Mouse (Mus musculus): ENCODE data around the gene Cebpg. TPM values are rescaled to one million over a fixed set of nuclear protein-coding genes. Genes with fewer than 3 reads are reported as not detected.
A peak's percentile ranks its signal among the peaks of the same experiment; 100 is the strongest.

Cebpg gene
- polyA plus RNA-seq, 1 experiment from 2014 or later = 52.4 TPM

GRCm38 (mm10) chr7:35003171-35003737, 53.1 kb downstream of the Cebpg start:
- 83% methylated on average over 7 of the region's 7 CpGs for WGBS
- H3K9ac ChIP-seq (ENCODE audit: low read depth, low read length) = no peak overlapping the region
- no peak overlapping the region for H3K4me3 ChIP-seq (ENCODE audit: low read depth, low read length)
- ATAC-seq = no peak
- no peak for TF ChIP-seq CTCF (IDR thresholded peaks at IDR 0.05; ENCODE audit: low read depth)
- H3K27ac ChIP-seq (ENCODE audit: low read depth, low read length) = no peak overlapping the region
- H3K27me3 ChIP-seq (replicated peaks; ENCODE audit: control insufficient read depth, insufficient read depth, low read length) = no peaks in the 10 kb centered on the region
- no peaks in the 10 kb centered on the region for H3K4me1 ChIP-seq (replicated peaks; ENCODE audit: control insufficient read depth, insufficient read depth, low read length)
- no peak overlapping the region for H3K4me2 ChIP-seq (replicated peaks; ENCODE audit: low read depth)
- H3K9me3 ChIP-seq (ENCODE audit: control insufficient read depth) = no peaks in the 10 kb centered on the region
- no peaks in the 10 kb centered on the region for H3K36me3 ChIP-seq (ENCODE audit: control insufficient read depth, insufficient read depth)

GRCm38 (mm10) chr7:35000839-35001238, 55.5 kb downstream of the Cebpg start:
- no peak overlapping the region for H3K4me3 ChIP-seq (ENCODE audit: low read depth, low read length)
- H3K9ac ChIP-seq (ENCODE audit: low read depth, low read length) = no peak overlapping the region
- TF ChIP-seq CTCF (IDR thresholded peaks at IDR 0.05; ENCODE audit: low read depth) = peak; percentile 88
- 46% methylated on average over 6 of the region's 6 CpGs for WGBS
- H3K4me1 ChIP-seq (replicated peaks; ENCODE audit: control insufficient read depth, insufficient read depth, low read length) = no peaks in the 10 kb centered on the region
- H3K4me2 ChIP-seq (replicated peaks; ENCODE audit: low read depth) = no peak overlapping the region
- ATAC-seq = no peak
- H3K9me3 ChIP-seq (ENCODE audit: control insufficient read depth) = no peaks in the 10 kb centered on the region
- H3K27me3 ChIP-seq (replicated peaks; ENCODE audit: control insufficient read depth, insufficient read depth, low read length) = no peaks in the 10 kb centered on the region
- H3K36me3 ChIP-seq (ENCODE audit: control insufficient read depth, insufficient read depth) = no peaks in the 10 kb centered on the region; the same call in 1 of the 2 replicates
- no peak overlapping the region for H3K27ac ChIP-seq (ENCODE audit: low read depth, low read length)

Small RNA genes lying within 50 kb of the gene (microRNA-seq; reads per million reads assigned to microRNA genes)
- gene Gm25033 = not detected

Other genes with a start within 250 kb of the Cebpg start
- gene Chst8, start 243.9 kb downstream of the Cebpg start, polyA plus RNA-seq (2015; fragmentation: Nextera tagmentation; extraction: Ambion mirVana) = 2.7 and 3.5 TPM in 2 replicates
- gene Pepd, start 144.2 kb downstream of the Cebpg start, polyA plus RNA-seq (2015; fragmentation: Nextera tagmentation; extraction: Ambion mirVana) = 178 and 192 TPM in 2 replicates
- 25.1 and 28.0 TPM in 2 replicates for gene Cebpa, start 62.7 kb upstream of the Cebpg start, polyA plus RNA-seq (2015; fragmentation: Nextera tagmentation; extraction: Ambion mirVana)
- gene Slc7a10, start 129.8 kb upstream of the Cebpg start, polyA plus RNA-seq (2015; fragmentation: Nextera tagmentation; extraction: Ambion mirVana) = 0.34 and 0.42 TPM in 2 replicates
- gene Lrp3, start 158.9 kb upstream of the Cebpg start, polyA plus RNA-seq (2015; fragmentation: Nextera tagmentation; extraction: Ambion mirVana) = 1.6 and 2.1 TPM in 2 replicates

All from intestine, postnatal 0 days (tissue).